Comparison of ENCODE assay signal across 9 mouse cellular contexts in genomic region chr17:57106035-57106368, GRCm38 (mm10). TPM values are rescaled to one million over a fixed set of nuclear protein-coding genes. Genes with fewer than 3 reads are reported as not detected.
DNase-seq lines count a peak whose midpoint lies in the region; ATAC-seq and TF ChIP-seq lines count a peak whose summit lies in the region.
"Had no signal": no experiment of that assay in that cellular context is flagged by ENCODE, and none has a peak within 500 bp of the region (broad histone marks: within the 10 kb centered on the region; RNA-seq: fewer than 3 reads in every experiment).

No protein-coding gene starts in this region.

- H3K4me3 ChIP-seq in heart, postnatal 0 days (ENCODE audit: low read depth, low read length), result peak overlapping the region; percentile 60
- peak overlapping the region; percentile 80 for H3K4me3 ChIP-seq in embryonic facial prominence, embryonic 10.5 days
- H3K4me3 ChIP-seq in myocyte, result peak overlapping the region; percentile 77

- no peak for TF ChIP-seq CTCF in heart, postnatal 0 days (IDR thresholded peaks at IDR 0.05; ENCODE audit: low read depth)

- no peak overlapping the region for H3K27ac ChIP-seq in heart, postnatal 0 days (ENCODE audit: low read depth)
- peak overlapping the region; percentile 88 for H3K27ac ChIP-seq in embryonic facial prominence, embryonic 10.5 days (replicated peaks)

- no peak for DNase-seq in heart, postnatal 0 days (ENCODE audit: low spot score)
- DNase-seq in heart, postnatal 36 days, result no peak
- DNase-seq in embryonic facial prominence, embryonic 10.5 days (ENCODE audit: low spot score), result no peak
- no peak for DNase-seq in layer of hippocampus, adult 9-10 months (ENCODE audit: low spot score)
- no peak for DNase-seq in cerebellum, postnatal 25 days
- DNase-seq in layer of hippocampus, postnatal 14 days (ENCODE audit: low spot score in 2 of 2), result no peak

- H3K9me3 ChIP-seq in heart, postnatal 0 days (replicated peaks; ENCODE audit: control insufficient read depth, low read length), result no peaks in the 10 kb centered on the region
- no peaks in the 10 kb centered on the region for H3K9me3 ChIP-seq in embryonic facial prominence, embryonic 10.5 days

- 31% methylated on average over 9 of the region's 9 CpGs for WGBS in heart, postnatal 0 days
- WGBS in embryonic facial prominence, embryonic 10.5 days, result 5% methylated on average over 9 of the region's 9 CpGs

- no peak for TF ChIP-seq POLR2A in myocyte (IDR thresholded peaks at IDR 0.05; ENCODE audit: insufficient read length, low read depth)

- H3K27me3 ChIP-seq in heart, postnatal 0 days (ENCODE audit: control insufficient read depth, insufficient read depth, low read length), result 0 out of 2 replicates have a peak, but pooled peaks cover 4% of the 10 kb centered on the region
- 0 out of 2 replicates have a peak, but pooled peaks cover 3% of the 10 kb centered on the region for H3K27me3 ChIP-seq in embryonic facial prominence, embryonic 10.5 days (replicated peaks; ENCODE audit: low read depth, poor library complexity, severe bottlenecking)
- H3K27me3 ChIP-seq in myocyte (ENCODE audit: control insufficient read depth, insufficient read depth, insufficient read length), result no peaks in the 10 kb centered on the region

- intact Hi-C loops in heart, postnatal 36 days (cut with DNase I), result no loop called here

- H3K4me1 ChIP-seq in heart, postnatal 0 days (ENCODE audit: control insufficient read depth, insufficient read depth), result peaks cover 17% of the 10 kb centered on the region; the same call in 1 of the 2 replicates
- H3K4me1 ChIP-seq in embryonic facial prominence, embryonic 10.5 days, result peaks cover 30% of the 10 kb centered on the region

- peak overlapping the region; percentile 52; the same call in 1 of the 2 replicates for H3K9ac ChIP-seq in heart, postnatal 0 days (replicated peaks; ENCODE audit: low read depth, low read length)

- peak overlapping the region; percentile 92 for H3K4me2 ChIP-seq in heart, postnatal 0 days (ENCODE audit: low read depth, low read length)
- peak overlapping the region; percentile 81 for H3K4me2 ChIP-seq in myocyte (ENCODE audit: low read depth)

- ATAC-seq in heart, postnatal 0 days (ENCODE audit: insufficient read depth, low read depth), result no peak
- peak; percentile 10 for ATAC-seq in inflammation-experienced regulatory T-cells, adult 6 months

- H3K79me2 ChIP-seq in myocyte (ENCODE audit: control insufficient read depth, insufficient read depth), result peaks cover 11% of the 10 kb centered on the region

- peak overlapping the region; percentile 20 for H3ac ChIP-seq in myocyte (ENCODE audit: control insufficient read depth, insufficient read length)

- no peaks in the 10 kb centered on the region for H3K36me3 ChIP-seq in heart, postnatal 0 days (replicated peaks; ENCODE audit: control insufficient read depth, insufficient read depth, low read length)
- H3K36me3 ChIP-seq in embryonic facial prominence, embryonic 10.5 days (replicated peaks), result no peaks in the 10 kb centered on the region
- H3K36me3 ChIP-seq in myocyte (ENCODE audit: control insufficient read depth, insufficient read depth), result no peaks in the 10 kb centered on the region

- no peak for TF ChIP-seq EP300 in heart, postnatal 0 days (IDR thresholded peaks at IDR 0.05; ENCODE audit: low read depth)

TF ChIP-seq in myocyte, 11 proteins besides CTCF, POLR2A, EP300 and RAD21:
- TF ChIP-seq REST (IDR thresholded peaks at IDR 0.05; ENCODE audit: insufficient read depth, insufficient read length), result no peak
- TF ChIP-seq TCF12 (IDR thresholded peaks at IDR 0.05; ENCODE audit: insufficient read depth, poor library complexity, severe bottlenecking), result no peak
- TF ChIP-seq SRF (IDR thresholded peaks at IDR 0.05; ENCODE audit: control insufficient read depth, insufficient read length, low read depth), result no peak
- no peak for TF ChIP-seq MYOG (IDR thresholded peaks at IDR 0.05; ENCODE audit: control insufficient read depth in 1 of 3, insufficient read depth in 1 of 3, insufficient read length in 2 of 3, low read depth in 2 of 3)
- no peak for TF ChIP-seq E2F4 (IDR thresholded peaks at IDR 0.05; ENCODE audit: insufficient read depth)
- no peak for TF ChIP-seq MYOD1 (IDR thresholded peaks at IDR 0.05; ENCODE audit: control insufficient read depth in 1 of 3, insufficient read length in 2 of 3, low read depth in 2 of 3)
- TF ChIP-seq TCF3 (IDR thresholded peaks at IDR 0.05; ENCODE audit: insufficient read length, low read depth), result no peak
- no peak for TF ChIP-seq POLR2AphosphoS2 (IDR thresholded peaks at IDR 0.05; ENCODE audit: insufficient read length, low read depth)
- no peak for TF ChIP-seq USF1 (IDR thresholded peaks at IDR 0.05; ENCODE audit: low read depth)
- no peak for TF ChIP-seq CEBPB (IDR thresholded peaks at IDR 0.05; ENCODE audit: insufficient read depth, poor library complexity, severe bottlenecking)
- TF ChIP-seq MAX (IDR thresholded peaks at IDR 0.05; ENCODE audit: low read depth), result no peak

RNA-seq across cellular contexts. Expression of gene Tnfsf9, which starts 0.9 kb away (rescaled TPM):
- total RNA-seq in heart, postnatal 0 days (2014; rRNA removed; ENCODE audit: low replicate concordance), result 0.27 and 0.84 TPM in 2 replicates
- 0.93 and 1.1 TPM in 2 replicates for polyA plus RNA-seq in heart, postnatal 0 days (2015; fragmentation: Nextera tagmentation; extraction: Ambion mirVana)
- total RNA-seq in heart, postnatal 36 days (2021), result under 1 TPM; 0.33 to 0.53 TPM
- polyA plus RNA-seq in embryonic facial prominence, embryonic 10.5 days (2016; fragmentation: Nextera tagmentation; extraction: Ambion mirVana), result 8.0 and 8.8 TPM in 2 replicates
- polyA plus RNA-seq in inflammation-experienced regulatory T-cells, adult 6 months (2017; shearing (Covaris generic)), result 10 to 100 TPM in 2 of 3 experiments, 1 to 10 TPM in 1; 9.6 to 30.9 (median 15.9) TPM
- 7.0 TPM for polyA plus RNA-seq in myocyte (2012; fragmentation: generic; extraction: Trizol)
- under 1 TPM; 0.50 to 0.60 TPM for total RNA-seq in layer of hippocampus, postnatal 14 days (2021)

RNA-seq across cellular contexts. Expression of gene Tubb4a, which starts 18.4 kb away (rescaled TPM):
- 1.3 TPM in 1 of 2 replicates, not detected in the other for total RNA-seq in heart, postnatal 0 days (2014; rRNA removed; ENCODE audit: low replicate concordance)
- polyA plus RNA-seq in heart, postnatal 0 days (2015; fragmentation: Nextera tagmentation; extraction: Ambion mirVana), result 2.8 and 3.3 TPM in 2 replicates
- total RNA-seq in heart, postnatal 36 days (2021), result 1 to 10 TPM; 1.8 to 1.9 TPM
- polyA plus RNA-seq in embryonic facial prominence, embryonic 10.5 days (2016; fragmentation: Nextera tagmentation; extraction: Ambion mirVana), result 34.4 and 35.5 TPM in 2 replicates
- 1 to 10 TPM; 2.2 to 5.4 (median 3.9) TPM for polyA plus RNA-seq in inflammation-experienced regulatory T-cells, adult 6 months (2017; shearing (Covaris generic))
- 0.14 TPM for polyA plus RNA-seq in myocyte (2012; fragmentation: generic; extraction: Trizol)
- 100 to 1,000 TPM; 714 to 754 TPM for total RNA-seq in layer of hippocampus, postnatal 14 days (2021)
- total RNA-seq: monocyte, adult 5-6 weeks had no signal

RNA-seq across cellular contexts. Expression of gene Dennd1c, which starts 27.7 kb away (rescaled TPM):
- total RNA-seq in heart, postnatal 0 days (2014; rRNA removed; ENCODE audit: low replicate concordance), result 0.43 and 2.1 TPM in 2 replicates
- 0.70 and 0.96 TPM in 2 replicates for polyA plus RNA-seq in heart, postnatal 0 days (2015; fragmentation: Nextera tagmentation; extraction: Ambion mirVana)
- total RNA-seq in heart, postnatal 36 days (2021), result 1 to 10 TPM; 1.4 to 2.0 TPM
- polyA plus RNA-seq in embryonic facial prominence, embryonic 10.5 days (2016; fragmentation: Nextera tagmentation; extraction: Ambion mirVana), result 2.0 and 2.8 TPM in 2 replicates
- 100 to 1,000 TPM; 183 to 288 (median 219) TPM for polyA plus RNA-seq in inflammation-experienced regulatory T-cells, adult 6 months (2017; shearing (Covaris generic))
- polyA plus RNA-seq in myocyte (2012; fragmentation: generic; extraction: Trizol), result 0.04 TPM
- 1 to 10 TPM; 1.4 to 2.9 TPM for total RNA-seq in layer of hippocampus, postnatal 14 days (2021)

RNA-seq across cellular contexts. Expression of gene Cd70, which starts 43.6 kb away (rescaled TPM):
- not detected in 2 replicates for total RNA-seq in heart, postnatal 0 days (2014; rRNA removed; ENCODE audit: low replicate concordance)
- not detected in 2 replicates for polyA plus RNA-seq in heart, postnatal 0 days (2015; fragmentation: Nextera tagmentation; extraction: Ambion mirVana)
- not detected for total RNA-seq in heart, postnatal 36 days (2021)
- polyA plus RNA-seq in embryonic facial prominence, embryonic 10.5 days (2016; fragmentation: Nextera tagmentation; extraction: Ambion mirVana), result not detected in 2 replicates
- polyA plus RNA-seq in inflammation-experienced regulatory T-cells, adult 6 months (2017; shearing (Covaris generic)), result 1 to 10 TPM; 1.6 to 5.2 (median 3.4) TPM
- polyA plus RNA-seq in myocyte (2012; fragmentation: generic; extraction: Trizol), result not detected
- under 1 TPM in 1 of 2 experiments, not detected in 1; 0.48 TPM for total RNA-seq in layer of hippocampus, postnatal 14 days (2021)
- total RNA-seq: monocyte, adult 5-6 weeks had no signal

RNA-seq across cellular contexts. Expression of gene Slc25a23, which starts 46.3 kb away (rescaled TPM):
- 43.9 and 47.5 TPM in 2 replicates for total RNA-seq in heart, postnatal 0 days (2014; rRNA removed; ENCODE audit: low replicate concordance)
- polyA plus RNA-seq in heart, postnatal 0 days (2015; fragmentation: Nextera tagmentation; extraction: Ambion mirVana), result 12.3 and 13.3 TPM in 2 replicates
- 10 to 100 TPM; 58.1 to 69.8 TPM for total RNA-seq in heart, postnatal 36 days (2021)
- polyA plus RNA-seq in embryonic facial prominence, embryonic 10.5 days (2016; fragmentation: Nextera tagmentation; extraction: Ambion mirVana), result 7.0 and 8.2 TPM in 2 replicates
- 1 to 10 TPM; 1.0 to 3.1 (median 2.6) TPM for polyA plus RNA-seq in inflammation-experienced regulatory T-cells, adult 6 months (2017; shearing (Covaris generic))
- polyA plus RNA-seq in myocyte (2012; fragmentation: generic; extraction: Trizol), result 2.2 TPM
- total RNA-seq in layer of hippocampus, postnatal 14 days (2021), result 100 to 1,000 TPM; 338 to 358 TPM

Comparison
In these comparisons a context has a peak if more than half of its experiments do, and no peak if none do; other contexts are left out.
1. RNA of gene Dennd1c, which starts 27.7 kb away (polyA plus RNA-seq): 183 to 288 TPM in inflammation-experienced regulatory T-cells, adult 6 months; 2.0 to 2.8 TPM in embryonic facial prominence, embryonic 10.5 days, 0.70 to 0.96 TPM in heart, postnatal 0 days and 0.04 TPM in myocyte (single experiment); every median in the first group is over 10 times any median in the second.
2. Peak in every context shown above with its lines, with median percentiles within 50 percentile points of each other: H3K4me3 ChIP-seq.